Mouse (Mus musculus) heart, postnatal 0 days (tissue): ENCODE data around the gene Myo1d. TPM values are rescaled to one million over a fixed set of nuclear protein-coding genes. Genes with fewer than 3 reads are reported as not detected.
"Not testable (repeated sequence)": the region's sequence is repeated elsewhere in the genome, so short reads cannot be mapped to it uniquely, and the experiment has no call there.

Source experiments
- ATAC-seq: fragments of 200-750 bp; cut with Nextera tagmentation; 2 replicates; pipeline ENCODE4 v1.8.0; 2017; ENCODE audit warnings: low read depth, moderate number of reproducible peaks, moderate library complexity; ENCODE audit not compliant: insufficient read depth
- DNase-seq: peaks from one replicate; pipeline ENCODE4 v3.0.0-alpha.2; 2016; ENCODE audit warnings: low spot score
- H3K27ac ChIP-seq: fragments of 300-500 bp; sonication (generic); 2 replicates; pipeline ENCODE4 v1.5.1; 2014; ENCODE audit warnings: low read depth, mild to moderate bottlenecking
- H3K27me3 ChIP-seq: fragments of 300-500 bp; sonication (generic); 2 replicates; pipeline ENCODE4 v1.6.1; 2014; ENCODE audit warnings: low read length, mixed read lengths; ENCODE audit not compliant: control insufficient read depth, insufficient read depth
- H3K36me3 ChIP-seq: fragments of 300-500 bp; sonication (generic); replicated peaks from 2 replicates; pipeline ENCODE4 v1.6.1; 2014; ENCODE audit warnings: low read length, mixed read lengths; ENCODE audit not compliant: control insufficient read depth, insufficient read depth
- H3K4me1 ChIP-seq: fragments of 300-500 bp; sonication (generic); 2 replicates; pipeline ENCODE4 v1.6.1; 2014; ENCODE audit warnings: antibody characterized with exemption; ENCODE audit not compliant: control insufficient read depth, insufficient read depth
- H3K4me2 ChIP-seq: fragments of 300-500 bp; sonication (generic); 2 replicates; pipeline ENCODE4 v1.6.1; 2014; ENCODE audit warnings: low read depth, mild to moderate bottlenecking, low read length, moderate library complexity
- H3K4me3 ChIP-seq: fragments of 300-500 bp; sonication (generic); 2 replicates; pipeline ENCODE4 v1.5.1; 2014; ENCODE audit warnings: low read depth, low read length
- H3K9ac ChIP-seq: fragments of 300-500 bp; sonication (generic); replicated peaks from 2 replicates; pipeline ENCODE4 v1.6.1; 2014; ENCODE audit warnings: low read depth, low read length, mixed read lengths
- H3K9me3 ChIP-seq: fragments of 300-500 bp; sonication (generic); replicated peaks from 2 replicates; pipeline ENCODE4 v1.6.1; 2016; ENCODE audit warnings: low read length; ENCODE audit not compliant: control insufficient read depth
- CTCF ChIP-seq: IDR thresholded peaks from 2 replicates; pipeline ENCODE4 v1.5.1; 2016; ENCODE audit warnings: antibody characterized with exemption, control low read depth, low read depth
- EP300 ChIP-seq: IDR thresholded peaks from 2 replicates; pipeline ENCODE4 v1.6.1; 2016; ENCODE audit warnings: antibody characterized with exemption, low read depth
- WGBS: fragments of 180-500 bp; shearing (Covaris S2); extraction: QIAGEN DNeasy Blood & Tissue Kit; methylation state at CpG from one replicate; pipeline ENCODE4 v1.1.7; 2014; 5-methylcytosine and 5-hydroxymethylcytosine counted together
- polyA plus RNA-seq: library from polyadenylated mRNA; unstranded; fragments of >200 nt; fragmentation: Nextera tagmentation; extraction: Ambion mirVana; gene quantifications from 2 replicates; pipeline ENCODE4 v1.2.1, GENCODE M21; 2015
- total RNA-seq: library from RNA; depleted of rRNA; stranded (reverse); fragments of >200 nt; gene quantifications from 2 replicates; pipeline ENCODE4 v1.2.3, GENCODE M21; 2014; ENCODE audit warnings: low replicate concordance; rRNA removed

Gene Myo1d
- total and polyA plus RNA-seq, 2 experiments from 2014 or later = 4.5 to 4.6 TPM

DNA sequence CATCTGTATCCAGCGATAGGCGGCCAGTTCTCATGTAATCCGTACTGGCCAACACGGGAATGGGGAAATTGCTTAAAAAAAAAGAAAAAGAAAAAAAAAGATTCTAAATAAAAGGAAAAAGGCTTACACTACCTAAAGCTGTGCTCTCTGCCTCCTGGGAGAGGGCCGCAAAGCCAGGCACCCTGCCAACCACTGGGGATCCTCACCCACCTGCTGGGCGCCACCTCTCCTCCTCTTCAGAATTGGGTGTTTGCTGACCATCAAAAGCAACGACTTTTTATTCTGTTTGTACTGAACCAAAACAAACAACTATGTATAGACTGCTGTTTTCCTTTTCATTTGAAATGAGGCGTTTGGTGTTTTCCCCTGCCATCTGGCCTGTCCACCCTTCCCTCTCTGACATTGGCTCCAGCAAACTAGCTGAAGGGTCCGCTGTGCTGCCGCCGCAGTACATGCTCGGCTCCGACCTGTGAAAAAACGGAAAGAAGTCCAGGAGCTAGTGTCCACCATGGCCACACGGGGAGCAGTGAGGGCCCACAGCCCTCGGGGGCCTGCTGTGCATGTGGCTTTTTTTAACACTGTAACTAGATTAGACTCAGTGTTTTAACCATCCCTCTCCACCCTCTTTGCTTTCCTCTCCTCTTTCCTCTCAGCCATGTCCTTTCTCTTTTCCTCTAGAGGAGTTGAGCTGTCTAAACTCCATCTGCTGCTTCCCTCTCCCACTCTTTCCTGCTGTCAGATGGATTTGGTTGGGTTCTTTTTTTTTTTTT, 307.8 kb downstream of the Myo1d start:
- Histone ChIP-seq H3K4me1 (no peaks in the 10 kb centered on the region), H3K27ac (no peak overlapping the region), H3K4me3 (no peak overlapping the region), H3K9ac (no peak overlapping the region), H3K9me3 (no peaks in the 10 kb centered on the region), H3K4me2 (no peak overlapping the region), H3K27me3 (no peaks in the 10 kb centered on the region), H3K36me3 (peaks cover 59% of the 10 kb centered on the region)
- 79% methylated on average over 16 of the region's 16 CpGs for WGBS
- no peak for DNase-seq
- TF ChIP-seq CTCF = no peak
- TF ChIP-seq EP300 = no peak
- ATAC-seq = no peak

DNA sequence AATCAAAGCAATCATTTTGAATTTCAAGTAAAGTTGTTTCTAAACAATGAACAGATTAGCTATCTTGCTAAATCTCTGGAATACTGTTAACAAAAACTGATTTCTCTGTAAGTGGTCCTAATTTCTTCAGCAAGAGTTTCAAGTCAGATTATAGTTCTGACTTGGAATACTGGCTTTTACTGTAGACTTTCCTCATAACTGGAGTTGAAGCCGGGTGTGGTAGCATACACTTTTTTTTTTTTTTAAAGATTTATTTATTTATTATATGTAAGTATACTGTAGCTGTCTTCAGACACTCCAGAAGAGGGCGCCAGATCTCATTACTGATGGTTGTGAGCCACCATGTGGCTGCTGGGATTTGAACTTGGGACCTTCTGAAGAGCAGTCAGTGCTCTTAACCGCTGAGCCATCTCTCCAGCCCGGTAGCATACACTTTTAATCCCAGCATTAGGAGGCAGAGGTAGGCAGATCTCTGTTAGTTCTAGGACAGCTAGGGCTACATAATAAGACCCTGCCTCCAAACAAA, 316.2 kb downstream of the Myo1d start:
- not testable (repeated sequence) for H3K4me3 ChIP-seq, H3K9ac ChIP-seq, H3K27me3 ChIP-seq, H3K9me3 ChIP-seq, H3K4me2 ChIP-seq, ATAC-seq, DNase-seq, H3K4me1 ChIP-seq, H3K27ac ChIP-seq
- H3K36me3 ChIP-seq = peaks cover 92% of the 10 kb centered on the region
- 93% methylated on average over 4 of the region's 4 CpGs for WGBS

DNA sequence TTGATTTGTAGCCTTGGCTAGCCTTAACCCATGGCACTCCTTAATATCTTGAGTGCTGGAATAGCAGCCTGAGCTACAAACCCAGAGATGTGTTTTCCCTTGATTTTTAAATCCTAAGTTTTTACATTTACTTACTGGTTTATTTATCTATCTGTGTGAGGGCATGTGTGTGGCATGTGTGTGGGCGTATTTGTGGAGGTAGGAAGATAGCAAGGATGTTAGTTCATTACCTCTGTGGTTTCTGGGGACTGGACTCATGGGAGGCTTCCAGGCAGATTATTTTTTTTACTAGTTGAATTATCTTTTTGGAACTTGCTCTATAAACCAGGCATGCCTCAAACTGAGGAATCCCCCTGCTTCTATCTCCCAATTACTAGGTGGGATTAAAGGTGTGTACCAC, 326.6 kb downstream of the Myo1d start:
- no peak for ATAC-seq
- H3K4me3 ChIP-seq = no peak overlapping the region
- DNase-seq = no peak
- no peaks in the 10 kb centered on the region for H3K4me1 ChIP-seq
- WGBS = 89% methylated on average over 1 of the region's 1 CpGs
- H3K27me3 ChIP-seq = no peaks in the 10 kb centered on the region
- no peak overlapping the region for H3K9ac ChIP-seq
- no peaks in the 10 kb centered on the region for H3K9me3 ChIP-seq
- no peak overlapping the region for H3K4me2 ChIP-seq
- peaks cover 51% of the 10 kb centered on the region for H3K36me3 ChIP-seq
- no peak overlapping the region for H3K27ac ChIP-seq
- TF ChIP-seq CTCF (no peak), EP300 (no peak)

DNA sequence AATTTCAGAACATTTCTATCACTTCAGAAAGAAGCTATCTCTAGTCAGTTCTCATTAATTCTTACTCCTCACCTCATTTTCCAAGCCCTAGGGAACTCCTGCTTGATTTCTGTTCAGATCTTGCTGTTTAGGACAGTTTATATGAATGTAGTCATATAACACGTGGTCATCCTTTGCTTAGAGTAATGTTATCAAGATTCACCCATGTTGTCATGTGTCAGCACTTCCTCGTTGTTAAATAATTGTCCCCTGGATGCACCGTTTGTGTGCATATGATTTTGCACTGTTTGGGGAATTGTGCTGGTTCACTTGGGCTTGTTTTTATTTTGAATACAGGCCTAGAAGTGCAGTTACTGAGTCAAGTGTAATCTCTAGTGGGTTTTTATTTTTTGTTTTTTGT, 327.6 kb downstream of the Myo1d start:
- no peaks in the 10 kb centered on the region for H3K9me3 ChIP-seq
- no peak overlapping the region for H3K27ac ChIP-seq
- H3K4me1 ChIP-seq = no peaks in the 10 kb centered on the region
- no peak for ATAC-seq
- H3K36me3 ChIP-seq = peaks cover 51% of the 10 kb centered on the region
- WGBS = 75% methylated on average over 3 of the region's 3 CpGs
- no peak overlapping the region for H3K4me3 ChIP-seq
- DNase-seq = no peak
- H3K4me2 ChIP-seq = no peak overlapping the region
- H3K9ac ChIP-seq = no peak overlapping the region
- TF ChIP-seq EP300 (no peak), CTCF (no peak)
- H3K27me3 ChIP-seq = no peaks in the 10 kb centered on the region

DNA sequence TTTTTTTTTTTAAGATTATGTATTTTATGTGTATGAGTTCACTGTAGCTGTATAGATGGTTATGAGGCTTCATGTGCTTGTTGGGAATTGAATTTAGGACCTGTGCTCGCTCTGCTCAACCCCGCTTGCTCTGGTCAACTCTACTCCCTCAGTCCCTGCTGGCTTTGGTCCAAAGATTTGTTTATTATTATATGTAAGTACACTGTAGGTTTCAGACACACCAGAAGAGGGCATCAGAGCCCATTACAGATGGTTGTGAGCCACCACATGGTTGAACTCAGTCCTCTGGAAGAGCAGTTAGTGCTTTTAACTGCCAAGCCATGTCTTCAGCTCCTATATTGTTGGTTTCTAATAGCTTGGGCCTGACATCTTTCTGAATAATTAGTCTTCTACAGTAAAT, 330.0 kb downstream of the Myo1d start:
- no peak overlapping the region for H3K27ac ChIP-seq
- no peaks in the 10 kb centered on the region for H3K4me1 ChIP-seq
- no peaks in the 10 kb centered on the region for H3K9me3 ChIP-seq
- no peak for TF ChIP-seq CTCF
- ATAC-seq = no peak
- WGBS = 81% methylated on average over 2 of the region's 2 CpGs
- peaks cover 54% of the 10 kb centered on the region for H3K36me3 ChIP-seq
- H3K9ac ChIP-seq = no peak overlapping the region
- H3K4me2 ChIP-seq = no peak overlapping the region
- no peak overlapping the region for H3K4me3 ChIP-seq
- H3K27me3 ChIP-seq = no peaks in the 10 kb centered on the region
- DNase-seq = no peak

DNA sequence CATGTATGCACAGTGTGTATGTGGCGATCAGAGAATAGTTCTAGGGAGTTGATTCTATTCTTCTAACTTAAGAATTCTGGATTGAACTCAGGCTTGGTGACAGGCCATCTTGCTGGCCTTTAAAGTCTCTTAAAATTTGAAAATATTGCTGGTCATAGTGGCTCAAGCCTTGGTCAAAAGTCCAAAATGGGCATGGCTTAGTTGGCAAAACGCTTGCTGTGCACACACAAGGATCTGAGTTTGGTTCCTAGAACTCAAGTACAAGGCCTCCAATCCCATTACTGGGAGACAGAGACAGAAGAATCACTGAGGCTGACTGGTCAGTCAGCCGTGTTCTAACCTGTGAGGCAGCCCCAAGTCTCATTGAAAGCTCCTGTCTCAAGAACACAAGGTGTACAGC, 332.9 kb downstream of the Myo1d start:
- Histone ChIP-seq H3K4me3 (no peak overlapping the region), H3K4me2 (no peak overlapping the region), H3K36me3 (peaks cover 51% of the 10 kb centered on the region), H3K9ac (no peak overlapping the region), H3K27me3 (no peaks in the 10 kb centered on the region), H3K9me3 (no peaks in the 10 kb centered on the region), H3K4me1 (no peaks in the 10 kb centered on the region), H3K27ac (no peak overlapping the region)
- DNase-seq (no peak), ATAC-seq (no peak)
- whole genome bisulfite sequencing = 91% methylated on average over 3 of the region's 3 CpGs
- TF ChIP-seq EP300 (no peak), CTCF (no peak)

Other genes starting within 250 kb of the Myo1d start
- gene Tmem98, start 30.1 kb upstream of the Myo1d start, total RNA-seq = 104 and 111 TPM in 2 replicates
- 74.4 and 78.0 TPM in 2 replicates for gene Tmem98, start 30.1 kb upstream of the Myo1d start, polyA plus RNA-seq
- not detected in 2 replicates for gene Spaca3, start 78.3 kb upstream of the Myo1d start, total RNA-seq
- gene Spaca3, start 78.3 kb upstream of the Myo1d start, polyA plus RNA-seq = 0.14 TPM in 1 of 2 replicates, not detected in the other